Mouse (Mus musculus) cortical plate, adult 2 months (tissue): ENCODE data around the gene Rragb. TPM values are rescaled to one million over a fixed set of nuclear protein-coding genes. Genes with fewer than 3 reads are reported as not detected.
"Not testable (repeated sequence)": the region's sequence is repeated elsewhere in the genome, so short reads cannot be mapped to it uniquely, and the experiment has no call there.

Experiments used
- H3K27ac ChIP-seq: fragments of 200-500 bp; 2 replicates; pipeline ENCODE4 v1.5.1; 2012; ENCODE audit warnings: low read length, control low read depth, inconsistent platforms; ENCODE audit not compliant: insufficient read depth
- H3K4me1 ChIP-seq: fragments of 200-500 bp; 2 replicates; pipeline ENCODE4 v1.6.1; 2011; ENCODE audit warnings: low read length; ENCODE audit not compliant: control insufficient read depth, insufficient read depth
- H3K4me3 ChIP-seq: fragments of 200-500 bp; 2 replicates; pipeline ENCODE4 v1.5.1; 2011; ENCODE audit warnings: mild to moderate bottlenecking, low read length, control low read depth; ENCODE audit not compliant: insufficient read depth
- CTCF ChIP-seq: fragments of 200-500 bp; IDR thresholded peaks from 2 replicates; pipeline ENCODE4 v1.5.1; 2011; ENCODE audit warnings: mild to moderate bottlenecking, control low read depth, low read length; ENCODE audit not compliant: insufficient read depth; ENCODE audit errors: extremely low read depth
- POLR2A ChIP-seq: fragments of 200-500 bp; IDR thresholded peaks from 2 replicates; pipeline ENCODE4 v1.6.1; 2011; ENCODE audit warnings: mild to moderate bottlenecking, low read length, control low read depth; ENCODE audit not compliant: insufficient read depth; ENCODE audit errors: extremely low read depth
- polyA plus RNA-seq: library from polyadenylated mRNA; depleted of rRNA; stranded (reverse); fragments of >200 nt; gene quantifications from 2 replicates; pipeline ENCODE4 v1.2.3, GENCODE M21; 2012; rRNA removed

Gene Rragb
- 62.1 and 63.4 TPM in 2 replicates for polyA plus RNA-seq

- Histone ChIP-seq H3K4me3 (peak within 1 kb of the TSS; percentile 97), H3K4me1 (no peaks in the 10 kb centered on the region), H3K27ac (peak within 1 kb of the TSS; percentile 39; the same call in 1 of the 2 replicates)
- TF ChIP-seq CTCF (no peak), POLR2A (peak; percentile 51; the same call in 1 of the 2 replicates)
Observed at GRCm38 (mm10) chrX:153139734-153140515, at the start of gene Rragb. Rragb (plus strand) TSS chrX:153139981.

- no peak within 1 kb of the TSS for H3K27ac ChIP-seq
- no peaks in the 10 kb centered on the region for H3K4me1 ChIP-seq
- TF ChIP-seq POLR2A, result no peak
- no peak within 1 kb of the TSS for H3K4me3 ChIP-seq
Observed at GRCm38 (mm10) chrX:153118486-153118885, 21.3 kb upstream of the Rragb start, which contains the start of gene Foxr2. Foxr2 (plus strand) TSS chrX:153118786.

- TF ChIP-seq POLR2A (no peak), CTCF (no peak)
- H3K27ac ChIP-seq, result no peak overlapping the region
- no peaks in the 10 kb centered on the region for H3K4me1 ChIP-seq
- no peak overlapping the region for H3K4me3 ChIP-seq
Observed at GRCm38 (mm10) chrX:153119013-153119412, 20.8 kb upstream of the Rragb start.

GRCm38 (mm10) chrX:153142656-153143055 is 2.9 kb downstream of the Rragb start:
- H3K4me1 ChIP-seq, result no peaks in the 10 kb centered on the region
- no peak overlapping the region for H3K4me3 ChIP-seq
- TF ChIP-seq POLR2A, result no peak
- no peak overlapping the region for H3K27ac ChIP-seq

- Histone ChIP-seq H3K27ac (no peak overlapping the region), H3K4me1 (no peaks in the 10 kb centered on the region), H3K4me3 (no peak overlapping the region)
- TF ChIP-seq CTCF (no peak), POLR2A (no peak)
Observed at GRCm38 (mm10) chrX:153151766-153152165, 12.0 kb downstream of the Rragb start.

GRCm38 (mm10) chrX:153155322-153155721 is 15.5 kb downstream of the Rragb start:
- Histone ChIP-seq H3K27ac (no peak overlapping the region), H3K4me1 (no peaks in the 10 kb centered on the region), H3K4me3 (no peak overlapping the region)
- TF ChIP-seq CTCF, result peak; percentile 44
- no peak for TF ChIP-seq POLR2A

- no peak overlapping the region for H3K27ac ChIP-seq
- TF ChIP-seq POLR2A (no peak), CTCF (no peak)
- no peak overlapping the region for H3K4me3 ChIP-seq
- H3K4me1 ChIP-seq, result no peaks in the 10 kb centered on the region
Observed at GRCm38 (mm10) chrX:153174786-153175185, 35.0 kb downstream of the Rragb start.

GRCm38 (mm10) chrX:153182221-153182620 is 42.4 kb downstream of the Rragb start:
- Histone ChIP-seq H3K4me3 (no peak overlapping the region), H3K27ac (no peak overlapping the region)
- TF ChIP-seq POLR2A, result no peak
- no peak for TF ChIP-seq CTCF

GRCm38 (mm10) chrX:153199185-153199584 is 59.4 kb downstream of the Rragb start:
- not testable (repeated sequence) for H3K27ac ChIP-seq, H3K4me1 ChIP-seq, H3K4me3 ChIP-seq

More at GRCm38 (mm10) chrX:153182221-153182620, 42.4 kb downstream of the Rragb start:
- H3K4me1 ChIP-seq, result no peaks in the 10 kb centered on the region

- TF ChIP-seq CTCF, result no peak
- no peak for TF ChIP-seq POLR2A
- Histone ChIP-seq H3K4me1 (no peaks in the 10 kb centered on the region), H3K4me3 (no peak overlapping the region), H3K27ac (no peak overlapping the region)
Observed at GRCm38 (mm10) chrX:153211101-153211500, 71.3 kb downstream of the Rragb start.

Other genes with a start within 250 kb of the Rragb start
- 0.59 and 0.67 TPM in 2 replicates for gene Usp51, start 133.5 kb upstream of the Rragb start, polyA plus RNA-seq
- 39.8 and 42.6 TPM in 2 replicates for gene Mageh1, start 102.4 kb upstream of the Rragb start, polyA plus RNA-seq
- 1.1 and 1.2 TPM in 2 replicates for gene Foxr2, start 21.2 kb upstream of the Rragb start, polyA plus RNA-seq
- gene Klf8, start 97.5 kb downstream of the Rragb start, polyA plus RNA-seq, result 2.2 and 2.5 TPM in 2 replicates